Mouse (Mus musculus) bone marrow, adult 2 months (tissue): ENCODE measurements around the gene Ankrd54.

Experiments used
- CTCF ChIP-seq: fragments of 200-500 bp; IDR thresholded peaks from 2 replicates; pipeline ENCODE4 v1.5.1; 2011; ENCODE audit warnings: low read length, control low read depth; ENCODE audit not compliant: control insufficient read depth, insufficient read depth
- POLR2A ChIP-seq: fragments of 200-500 bp; IDR thresholded peaks from 2 replicates; pipeline ENCODE4 v1.6.1; 2011; ENCODE audit warnings: low read depth, mild to moderate bottlenecking, control low read depth, low read length, borderline replicate concordance; ENCODE audit not compliant: control insufficient read depth

DNA sequence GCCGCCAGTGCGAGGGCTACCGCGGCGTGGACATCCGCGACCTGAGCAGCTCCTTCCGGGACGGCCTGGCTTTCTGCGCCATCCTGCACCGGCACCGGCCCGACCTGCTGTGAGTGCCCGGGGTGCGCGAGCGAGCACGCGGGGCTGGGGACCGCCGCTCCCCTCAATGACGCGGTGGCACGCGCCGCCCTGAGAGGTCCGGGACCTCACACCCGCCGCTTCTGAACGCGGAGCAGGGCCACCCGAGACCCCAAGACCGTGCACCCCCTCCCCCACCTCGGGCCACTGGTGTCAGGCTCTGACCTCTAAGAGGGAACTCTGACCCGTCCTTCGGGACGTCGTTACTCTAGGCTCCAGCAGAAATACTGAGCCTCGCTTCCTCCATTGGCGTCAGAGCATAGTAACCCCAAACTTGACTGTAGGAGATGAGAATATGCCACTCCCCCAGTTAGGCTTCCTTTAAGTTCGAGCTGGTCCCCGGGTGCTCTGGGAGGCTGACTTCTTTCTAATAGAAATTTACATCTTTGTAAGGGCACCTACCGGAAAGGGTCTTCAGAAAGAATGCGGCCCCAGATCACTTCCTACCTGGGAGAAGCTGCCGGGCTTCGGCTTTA is 46.7 kb upstream of the Ankrd54 start:
- no peak for TF ChIP-seq CTCF
- TF ChIP-seq POLR2A: no peak
